Mouse (Mus musculus) neural tube, embryonic 15.5 days (tissue): ENCODE measurements at regions not wholly inside any gene's neighbourhood (a gene's known extent, or its start where the extent isn't known, plus 50 kb on each side); places are given as distances from the start of the nearest gene placed in this dataset.

ENCODE experiments used
- ATAC-seq: fragments of 200-750 bp; cut with Nextera tagmentation; 2 replicates; pipeline ENCODE4 v1.8.0; 2017; ENCODE audit warnings: mild to moderate bottlenecking, moderate TSS enrichment, moderate library complexity; ENCODE audit not compliant: low FRiP score
- H3K27ac ChIP-seq: fragments of 300-500 bp; sonication (generic); replicated peaks from 2 replicates; pipeline ENCODE4 v1.5.1; 2015; ENCODE audit warnings: mild to moderate bottlenecking, inconsistent platforms
- H3K27me3 ChIP-seq: fragments of 300-500 bp; sonication (generic); replicated peaks from 2 replicates; pipeline ENCODE4 v1.6.1; 2015; ENCODE audit warnings: inconsistent platforms
- H3K36me3 ChIP-seq: fragments of 300-500 bp; sonication (generic); 2 replicates; pipeline ENCODE4 v1.6.1; 2015; ENCODE audit warnings: inconsistent platforms
- H3K4me1 ChIP-seq: fragments of 300-500 bp; sonication (generic); 2 replicates; pipeline ENCODE4 v1.6.1; 2015; ENCODE audit warnings: inconsistent platforms
- H3K4me2 ChIP-seq: fragments of 300-500 bp; sonication (generic); 2 replicates; pipeline ENCODE4 v1.6.1; 2015; ENCODE audit warnings: inconsistent platforms, mild to moderate bottlenecking, moderate library complexity
- H3K4me3 ChIP-seq: fragments of 300-500 bp; sonication (generic); replicated peaks from 2 replicates; pipeline ENCODE4 v1.5.1; 2015; ENCODE audit warnings: mild to moderate bottlenecking, inconsistent platforms
- H3K9ac ChIP-seq: fragments of 300-500 bp; sonication (generic); replicated peaks from 2 replicates; pipeline ENCODE4 v1.6.1; 2015; ENCODE audit warnings: mild to moderate bottlenecking, inconsistent platforms
- H3K9me3 ChIP-seq: fragments of 300-500 bp; sonication (generic); replicated peaks from 2 replicates; pipeline ENCODE4 v1.6.1; 2016; ENCODE audit warnings: inconsistent platforms
- WGBS: fragments of 180-500 bp; shearing (Covaris S2); methylation state at CpG from one replicate; pipeline ENCODE4 v1.1.7; 2015; ENCODE audit warnings: mixed read lengths; 5-methylcytosine and 5-hydroxymethylcytosine counted together

GRCm38 (mm10) chr5:12124935-12125334 lies 207.1 kb downstream of the 4933402N22Rik start:
- no peak for ATAC-seq
- Histone ChIP-seq H3K9me3 (no peaks in the 10 kb centered on the region), H3K27me3 (no peaks in the 10 kb centered on the region), H3K27ac (no peak overlapping the region), H3K4me3 (no peak overlapping the region), H3K36me3 (no peaks in the 10 kb centered on the region), H3K4me2 (no peak overlapping the region), H3K4me1 (no peaks in the 10 kb centered on the region), H3K9ac (no peak overlapping the region)
- 91% methylated on average over 5 of the region's 5 CpGs for WGBS

DNA sequence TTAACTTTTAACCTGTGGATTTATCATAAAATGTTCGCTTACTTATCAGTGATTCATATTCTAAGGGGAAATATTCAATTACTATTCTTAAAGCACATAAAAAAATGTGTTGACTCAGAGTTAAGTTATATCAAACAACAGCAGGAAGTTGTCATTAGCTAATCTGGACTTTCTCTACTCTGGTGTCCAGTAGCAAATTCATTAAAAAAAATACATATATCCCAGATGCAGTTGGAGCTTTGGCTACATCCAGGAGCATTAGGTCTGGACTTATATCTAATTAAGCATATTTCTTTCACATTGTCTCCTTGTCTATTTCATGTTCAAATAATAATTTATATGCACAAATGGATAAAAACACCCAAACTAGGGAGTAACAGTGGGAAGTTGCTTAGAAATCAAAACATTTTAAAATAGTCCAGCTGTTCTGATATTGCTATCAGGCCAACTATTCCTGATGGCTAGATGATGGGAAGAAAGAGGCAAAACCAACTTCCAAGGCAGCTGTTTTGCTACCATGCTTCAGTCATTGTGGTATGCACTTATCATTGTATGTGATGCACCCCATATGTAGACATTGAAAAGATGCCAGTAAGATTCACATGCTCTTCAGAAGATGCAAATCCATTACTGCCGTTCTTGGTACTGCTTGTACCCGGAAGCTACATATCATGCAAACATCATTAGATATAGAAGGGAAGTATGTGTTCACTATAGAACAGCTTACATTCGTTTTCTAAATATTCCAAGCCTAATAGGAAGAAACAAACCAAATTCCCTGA lies 209.8 kb downstream of the 4933402N22Rik start:
- Histone ChIP-seq H3K9ac (no peak overlapping the region), H3K27ac (no peak overlapping the region), H3K27me3 (no peaks in the 10 kb centered on the region), H3K4me1 (no peaks in the 10 kb centered on the region), H3K4me2 (no peak overlapping the region), H3K4me3 (no peak overlapping the region), H3K36me3 (no peaks in the 10 kb centered on the region), H3K9me3 (no peaks in the 10 kb centered on the region)
- 88% methylated on average over 4 of the region's 4 CpGs for WGBS
- ATAC-seq: no peak

GRCm38 (mm10) chr5:12138961-12139360 lies 221.1 kb downstream of the 4933402N22Rik start:
- ATAC-seq: no peak
- no peak overlapping the region for H3K4me2 ChIP-seq
- no peak overlapping the region for H3K9ac ChIP-seq
- H3K9me3 ChIP-seq: no peaks in the 10 kb centered on the region
- H3K27ac ChIP-seq: no peak overlapping the region
- no peaks in the 10 kb centered on the region for H3K36me3 ChIP-seq
- no peaks in the 10 kb centered on the region for H3K4me1 ChIP-seq
- H3K27me3 ChIP-seq: no peaks in the 10 kb centered on the region
- no peak overlapping the region for H3K4me3 ChIP-seq

GRCm38 (mm10) chr5:12153295-12153694 lies 229.9 kb upstream of the Sema3d start:
- no peaks in the 10 kb centered on the region for H3K27me3 ChIP-seq
- no peak for ATAC-seq
- no peak overlapping the region for H3K27ac ChIP-seq
- WGBS: 65% methylated on average over 4 of the region's 4 CpGs
- H3K9me3 ChIP-seq: no peaks in the 10 kb centered on the region
- H3K36me3 ChIP-seq: no peaks in the 10 kb centered on the region
- H3K4me1 ChIP-seq: no peaks in the 10 kb centered on the region
- no peak overlapping the region for H3K9ac ChIP-seq
- no peak overlapping the region for H3K4me3 ChIP-seq
- H3K4me2 ChIP-seq: no peak overlapping the region

DNA sequence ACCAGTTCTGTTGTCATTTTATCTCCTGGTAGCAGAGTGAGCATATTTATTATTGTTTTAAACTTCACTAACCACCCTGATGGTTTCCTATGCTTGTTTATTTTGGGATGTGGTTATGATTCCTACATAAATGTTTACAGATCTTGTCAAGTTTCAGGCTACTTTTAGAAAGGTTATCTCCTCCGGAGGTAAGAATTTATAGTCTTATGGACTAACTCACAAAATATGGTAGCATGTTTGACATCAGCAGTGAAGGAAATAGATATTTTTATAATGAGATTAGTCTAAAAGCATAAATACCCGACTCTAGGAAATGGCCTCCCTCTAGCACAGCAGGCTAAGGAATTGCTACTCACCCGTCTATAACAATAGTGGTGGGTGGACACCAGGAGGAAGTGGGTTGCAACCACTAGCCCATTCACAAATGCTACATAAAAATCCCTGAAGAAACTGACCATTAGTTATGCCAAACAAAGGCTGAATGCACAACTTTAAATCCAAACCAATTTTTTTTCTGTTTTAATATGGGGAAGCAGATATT lies 228.6 kb upstream of the Sema3d start:
- Histone ChIP-seq H3K4me2 (no peak overlapping the region), H3K4me1 (no peaks in the 10 kb centered on the region), H3K4me3 (no peak overlapping the region), H3K27ac (no peak overlapping the region), H3K36me3 (no peaks in the 10 kb centered on the region), H3K9ac (no peak overlapping the region), H3K9me3 (no peaks in the 10 kb centered on the region), H3K27me3 (no peaks in the 10 kb centered on the region)
- WGBS: 57% methylated on average over 3 of the region's 3 CpGs
- no peak for ATAC-seq

- no peaks in the 10 kb centered on the region for H3K27me3 ChIP-seq
- no peaks in the 10 kb centered on the region for H3K4me1 ChIP-seq
- H3K4me3 ChIP-seq: no peak overlapping the region
- WGBS: 63% methylated on average over 1 of the region's 1 CpGs
- H3K36me3 ChIP-seq: no peaks in the 10 kb centered on the region
- no peak overlapping the region for H3K27ac ChIP-seq
- ATAC-seq: no peak
- no peak overlapping the region for H3K4me2 ChIP-seq
- no peak overlapping the region for H3K9ac ChIP-seq
- H3K9me3 ChIP-seq: no peaks in the 10 kb centered on the region
These were observed 191.5 kb upstream of the Sema3d start for GRCm38 (mm10) chr5:12191681-12192080.

DNA sequence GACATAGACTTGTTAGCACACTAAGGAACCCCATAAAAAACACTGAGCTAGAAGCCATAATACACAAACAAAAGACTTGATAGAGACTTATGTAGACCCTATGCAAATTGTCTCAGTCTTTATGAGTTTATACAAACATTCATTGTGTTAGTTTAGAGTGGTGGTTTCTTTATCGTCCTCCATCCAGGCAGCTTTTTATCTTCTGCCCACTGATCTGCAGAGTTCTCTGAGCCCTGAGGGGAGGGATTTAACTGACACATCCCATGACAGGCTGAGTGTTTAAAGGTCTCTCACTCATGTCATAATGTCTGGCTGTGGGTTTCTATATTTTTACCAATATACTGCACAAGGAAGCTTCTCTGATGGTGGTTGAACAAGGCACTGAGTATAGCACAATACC lies 175.7 kb upstream of the Sema3d start:
- WGBS: 28% methylated on average over 1 of the region's 1 CpGs
- Histone ChIP-seq H3K9ac (no peak overlapping the region), H3K9me3 (no peaks in the 10 kb centered on the region), H3K27me3 (no peaks in the 10 kb centered on the region), H3K27ac (no peak overlapping the region), H3K4me3 (no peak overlapping the region), H3K4me1 (no peaks in the 10 kb centered on the region), H3K36me3 (no peaks in the 10 kb centered on the region), H3K4me2 (no peak overlapping the region)
- ATAC-seq: no peak

DNA sequence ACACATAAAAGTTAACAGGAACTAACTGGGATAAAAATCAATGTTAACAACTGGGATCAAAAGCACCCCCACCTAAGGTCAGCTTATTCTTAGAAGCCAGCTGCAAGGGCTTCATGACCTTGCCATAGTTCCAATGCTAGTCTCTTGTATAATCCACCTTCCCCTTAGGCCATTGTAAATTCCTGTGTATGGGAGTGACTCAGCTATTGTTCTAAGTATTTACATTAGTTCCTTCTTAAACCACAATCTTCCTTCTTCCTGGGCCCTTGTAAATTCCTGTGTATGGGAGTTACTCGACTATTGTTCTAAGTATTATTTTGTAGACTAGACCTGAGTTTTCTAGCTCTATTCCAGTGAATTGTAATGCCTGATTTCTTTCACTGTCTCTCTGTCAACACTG lies 173.6 kb upstream of the Sema3d start:
- 64% methylated on average over 1 of the region's 1 CpGs for WGBS
- no peaks in the 10 kb centered on the region for H3K9me3 ChIP-seq
- H3K4me2 ChIP-seq: no peak overlapping the region

DNA sequence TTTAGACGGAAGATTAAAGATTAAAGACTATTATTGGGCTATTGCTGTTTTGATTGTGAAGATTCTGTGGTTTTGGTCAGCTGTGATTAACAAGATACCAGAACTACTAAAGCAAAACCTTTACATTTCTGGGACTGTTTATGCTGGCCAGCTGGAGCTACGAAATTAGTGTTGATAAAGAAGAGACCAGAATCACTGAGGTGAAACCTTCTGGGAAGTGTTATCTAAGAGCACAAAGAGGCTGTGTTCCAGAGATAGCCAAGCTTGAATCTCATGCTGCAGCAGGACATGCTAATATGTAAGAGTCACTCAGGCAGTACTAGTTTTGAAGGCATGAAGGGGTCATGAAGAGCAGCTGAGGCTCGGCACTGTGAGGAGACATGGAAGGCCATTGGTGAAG lies 169.7 kb upstream of the Sema3d start:
- 90% methylated on average over 3 of the region's 3 CpGs for WGBS
- no peak for ATAC-seq

More for the DNA sequence above, 173.6 kb upstream of the Sema3d start:
- Histone ChIP-seq H3K27me3 (no peaks in the 10 kb centered on the region), H3K4me3 (no peak overlapping the region), H3K36me3 (no peaks in the 10 kb centered on the region), H3K9ac (no peak overlapping the region), H3K4me1 (no peaks in the 10 kb centered on the region), H3K27ac (no peak overlapping the region)
- ATAC-seq: no peak

DNA sequence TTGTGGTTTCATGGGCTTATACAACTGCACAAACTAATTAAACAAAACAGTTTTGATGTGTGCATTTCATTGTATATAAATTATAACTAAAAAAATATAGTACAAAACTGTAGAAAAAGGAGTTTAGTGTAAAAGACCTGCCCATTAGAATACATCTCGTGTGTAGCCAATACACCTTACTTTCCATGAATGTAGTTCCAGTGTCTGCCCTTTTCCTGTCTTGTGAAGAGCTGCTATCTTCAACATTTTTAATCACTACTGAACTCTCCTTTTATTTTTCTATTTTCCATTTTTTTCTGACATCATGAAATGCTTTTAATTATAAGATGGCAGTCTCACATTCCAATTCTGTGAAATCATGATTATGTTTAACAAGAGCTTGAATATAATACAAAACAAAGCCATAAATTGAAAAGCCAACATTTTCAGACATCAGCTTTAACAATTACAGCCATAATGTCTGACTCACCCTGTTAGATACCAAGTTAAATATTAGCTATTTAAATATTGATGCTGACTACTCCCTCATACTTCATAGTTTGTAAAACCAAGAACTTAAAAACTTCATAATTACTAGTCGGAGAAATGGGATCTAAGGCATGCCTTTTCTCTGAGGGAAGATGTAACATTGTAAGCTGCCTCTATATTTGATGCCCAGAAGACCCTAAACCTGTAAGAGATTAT lies 163.6 kb upstream of the Sema3d start:
- Histone ChIP-seq H3K27me3 (no peaks in the 10 kb centered on the region), H3K36me3 (no peaks in the 10 kb centered on the region), H3K4me2 (no peak overlapping the region), H3K4me1 (no peaks in the 10 kb centered on the region), H3K9me3 (no peaks in the 10 kb centered on the region), H3K27ac (no peak overlapping the region), H3K9ac (no peak overlapping the region), H3K4me3 (no peak overlapping the region)
- WGBS: 90% methylated on average over 2 of the region's 2 CpGs
- no peak for ATAC-seq

More for the DNA sequence above, 169.7 kb upstream of the Sema3d start:
- Histone ChIP-seq H3K4me3 (no peak overlapping the region), H3K27ac (no peak overlapping the region), H3K9ac (no peak overlapping the region), H3K4me2 (no peak overlapping the region), H3K9me3 (no peaks in the 10 kb centered on the region), H3K27me3 (no peaks in the 10 kb centered on the region), H3K4me1 (no peaks in the 10 kb centered on the region), H3K36me3 (no peaks in the 10 kb centered on the region)

- Histone ChIP-seq H3K9me3 (no peaks in the 10 kb centered on the region), H3K4me3 (no peak overlapping the region), H3K4me1 (no peaks in the 10 kb centered on the region), H3K36me3 (no peaks in the 10 kb centered on the region), H3K27me3 (no peaks in the 10 kb centered on the region), H3K4me2 (no peak overlapping the region), H3K27ac (no peak overlapping the region), H3K9ac (no peak overlapping the region)
- WGBS: 97% methylated on average over 1 of the region's 1 CpGs
- no peak for ATAC-seq
These were observed 160.6 kb upstream of the Sema3d start for GRCm38 (mm10) chr5:12222622-12223021.
